Mouse (Mus musculus) stomach, embryonic 16.5 days (tissue): ENCODE measurements around the gene Ugt1a9. TPM values are rescaled to one million over a fixed set of nuclear protein-coding genes. Genes with fewer than 3 reads are reported as not detected.

Experiments
- ATAC-seq: fragments of 200-750 bp; cut with Nextera tagmentation; 2 replicates; pipeline ENCODE4 v1.8.0; 2017; ENCODE audit warnings: moderate number of reproducible peaks, moderate TSS enrichment; ENCODE audit not compliant: insufficient read depth, low FRiP score
- H3K27ac ChIP-seq: fragments of 300-500 bp; sonication (generic); 2 replicates; pipeline ENCODE4 v1.5.1; 2014; ENCODE audit warnings: low read length
- H3K27me3 ChIP-seq: fragments of 300-500 bp; sonication (generic); 2 replicates; pipeline ENCODE4 v1.6.1; 2014; ENCODE audit warnings: low read length, control low read depth, mixed read lengths; ENCODE audit not compliant: control insufficient read depth, insufficient read depth
- H3K36me3 ChIP-seq: fragments of 300-500 bp; sonication (generic); 2 replicates; pipeline ENCODE4 v1.6.1; 2014; ENCODE audit warnings: low read length; ENCODE audit not compliant: control insufficient read depth, insufficient read depth
- H3K4me1 ChIP-seq: fragments of 300-500 bp; sonication (generic); 2 replicates; pipeline ENCODE4 v1.6.1; 2014; ENCODE audit warnings: low read length, control low read depth, mixed read lengths; ENCODE audit not compliant: control insufficient read depth, insufficient read depth
- H3K4me2 ChIP-seq: fragments of 300-500 bp; sonication (generic); 2 replicates; pipeline ENCODE4 v1.6.1; 2014; ENCODE audit warnings: low read depth, low read length, mixed read lengths
- H3K4me3 ChIP-seq: fragments of 300-500 bp; sonication (generic); replicated peaks from 2 replicates; pipeline ENCODE4 v1.5.1; 2014; ENCODE audit warnings: mild to moderate bottlenecking, low read length
- H3K9ac ChIP-seq: fragments of 300-500 bp; sonication (generic); 2 replicates; pipeline ENCODE4 v1.6.1; 2014; ENCODE audit warnings: low read length
- H3K9me3 ChIP-seq: fragments of 300-500 bp; sonication (generic); replicated peaks from 2 replicates; pipeline ENCODE4 v1.6.1; 2016; ENCODE audit warnings: low read length, control low read depth; ENCODE audit not compliant: control insufficient read depth
- WGBS: fragments of 180-500 bp; shearing (Covaris S2); extraction: QIAGEN DNeasy Blood & Tissue Kit; methylation state at CpG from one replicate; pipeline ENCODE4 v1.1.7; 2014; 5-methylcytosine and 5-hydroxymethylcytosine counted together
- polyA plus RNA-seq: library from polyadenylated mRNA; unstranded; fragments of >200 nt; fragmentation: Nextera tagmentation; extraction: Ambion mirVana; gene quantifications from 2 replicates; pipeline ENCODE4 v1.2.1, GENCODE M21; 2015

The Ugt1a9 gene
- polyA plus RNA-seq, 1 experiment from 2014 or later, result 2.9 TPM

DNA sequence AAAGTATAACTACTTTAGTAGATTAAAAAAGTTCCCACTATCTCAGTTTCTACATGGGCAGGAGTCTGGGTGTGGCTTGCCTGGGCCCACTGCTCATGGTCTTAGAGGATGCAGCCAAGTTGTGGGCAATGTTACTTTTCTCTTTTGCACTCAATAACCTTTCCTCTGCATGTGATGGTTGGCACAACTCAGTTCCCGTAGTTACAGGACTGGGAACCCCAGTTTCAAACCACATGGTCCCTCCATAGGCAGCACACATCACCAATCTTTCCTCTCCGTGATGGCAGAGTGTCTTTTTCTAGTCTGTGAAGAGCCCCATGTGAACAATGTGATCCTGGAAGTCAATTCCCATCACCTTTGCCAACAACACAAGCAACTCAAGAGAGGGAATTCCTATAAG, 156.9 kb downstream of the Ugt1a9 start:
- peaks cover 61% of the 10 kb centered on the region for H3K9me3 ChIP-seq
- H3K36me3 ChIP-seq, result no peaks in the 10 kb centered on the region
- H3K4me1 ChIP-seq, result no peaks in the 10 kb centered on the region
- H3K4me3 ChIP-seq, result no peak overlapping the region
- H3K27me3 ChIP-seq, result no peaks in the 10 kb centered on the region
- WGBS, result 55% methylated on average over 2 of the region's 2 CpGs
- no peak overlapping the region for H3K4me2 ChIP-seq
- no peak for ATAC-seq
- no peak overlapping the region for H3K27ac ChIP-seq
- no peak overlapping the region for H3K9ac ChIP-seq

DNA sequence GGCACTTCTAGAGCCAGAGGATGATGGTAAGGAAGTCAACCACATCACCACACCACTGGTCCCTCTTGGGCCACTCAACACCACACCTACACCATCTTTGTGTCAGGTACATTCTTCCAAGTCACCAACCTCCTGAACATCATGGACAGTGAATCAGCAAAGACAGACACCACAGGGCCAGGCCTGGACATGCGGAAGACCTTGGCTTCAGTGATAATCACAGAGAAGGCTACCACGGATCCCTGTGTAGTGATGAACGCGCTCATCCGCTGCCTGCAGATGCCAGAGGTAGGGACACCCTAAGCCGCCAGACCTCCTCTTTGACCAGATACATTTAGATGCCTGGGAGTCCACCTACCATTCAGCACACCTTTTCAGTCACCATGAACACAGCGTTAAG, 157.5 kb downstream of the Ugt1a9 start:
- Histone ChIP-seq H3K4me2 (no peak overlapping the region), H3K4me1 (no peaks in the 10 kb centered on the region), H3K27ac (no peak overlapping the region), H3K36me3 (no peaks in the 10 kb centered on the region), H3K9me3 (peaks cover 63% of the 10 kb centered on the region), H3K9ac (no peak overlapping the region), H3K27me3 (no peaks in the 10 kb centered on the region), H3K4me3 (no peak overlapping the region)
- no peak for ATAC-seq
- WGBS, result 69% methylated on average over 7 of the region's 7 CpGs

DNA sequence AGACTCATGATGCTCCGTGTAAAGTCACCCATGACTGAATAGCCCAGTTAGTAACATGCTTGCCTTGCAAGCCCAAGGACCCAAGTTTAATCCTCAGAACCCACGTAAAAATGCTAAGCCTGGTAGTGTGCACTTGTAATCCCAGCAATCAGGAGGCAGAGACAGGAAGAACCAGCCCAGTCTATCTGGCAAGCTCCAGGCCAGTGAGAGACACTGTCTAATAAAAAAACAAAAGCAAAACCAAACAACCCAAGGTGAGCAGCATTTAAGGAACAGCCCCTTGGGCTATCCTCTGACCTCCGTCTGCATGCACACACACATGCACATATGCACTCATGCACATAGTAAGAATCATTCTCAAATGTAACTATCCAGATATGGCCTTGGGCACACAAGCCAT, 159.0 kb downstream of the Ugt1a9 start:
- Histone ChIP-seq H3K9ac (no peak overlapping the region), H3K36me3 (no peaks in the 10 kb centered on the region), H3K4me1 (no peaks in the 10 kb centered on the region), H3K4me3 (no peak overlapping the region), H3K27me3 (no peaks in the 10 kb centered on the region), H3K9me3 (peaks cover 76% of the 10 kb centered on the region), H3K4me2 (no peak overlapping the region), H3K27ac (no peak overlapping the region)
- ATAC-seq, result no peak
- 73% methylated on average over 3 of the region's 3 CpGs for WGBS

DNA sequence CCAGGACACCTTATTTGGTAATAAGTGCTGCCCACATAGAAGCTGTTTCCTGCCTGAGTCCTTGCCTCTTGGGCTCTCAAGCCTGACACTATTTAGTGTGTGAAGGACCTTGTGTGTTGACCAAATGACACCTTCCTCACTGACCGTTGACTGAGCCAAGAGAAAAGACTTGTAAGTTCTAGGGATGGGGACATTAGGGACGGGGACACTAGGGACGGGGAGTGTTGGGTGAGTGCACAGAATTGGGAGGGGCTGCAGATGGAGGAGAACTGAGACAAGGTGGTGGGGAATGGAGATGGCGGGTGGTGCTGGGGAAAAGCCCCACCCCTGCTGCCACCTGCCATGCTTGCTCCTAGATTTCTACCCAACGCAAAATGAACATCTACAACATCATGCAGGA, 159.4 kb downstream of the Ugt1a9 start:
- Histone ChIP-seq H3K9me3 (peaks cover 80% of the 10 kb centered on the region), H3K27me3 (no peaks in the 10 kb centered on the region), H3K9ac (no peak overlapping the region), H3K4me3 (no peak overlapping the region), H3K27ac (no peak overlapping the region), H3K36me3 (no peaks in the 10 kb centered on the region), H3K4me1 (no peaks in the 10 kb centered on the region), H3K4me2 (no peak overlapping the region)
- 82% methylated on average over 5 of the region's 5 CpGs for WGBS
- no peak for ATAC-seq

DNA sequence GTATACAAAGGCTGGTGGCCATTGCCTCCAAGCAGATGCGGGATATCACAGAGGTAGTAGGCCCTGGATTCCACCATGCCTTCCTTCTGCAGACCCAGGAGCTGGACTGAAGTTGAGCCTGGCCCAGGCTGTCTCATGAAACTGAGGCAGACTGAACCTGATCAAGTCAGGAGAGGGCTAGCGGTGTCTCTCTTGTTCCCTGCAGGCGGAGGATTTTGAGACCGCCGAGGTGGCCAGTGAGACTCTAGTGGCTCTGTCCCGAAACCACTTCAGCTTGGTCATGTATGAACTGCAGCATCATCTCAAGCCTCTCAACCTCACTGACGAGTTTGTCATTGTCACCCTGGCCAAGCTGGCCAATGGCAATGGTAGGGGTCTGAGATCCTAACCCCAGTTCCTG, 159.8 kb downstream of the Ugt1a9 start:
- Histone ChIP-seq H3K4me3 (no peak overlapping the region), H3K4me1 (no peaks in the 10 kb centered on the region), H3K9ac (no peak overlapping the region), H3K9me3 (peaks cover 83% of the 10 kb centered on the region), H3K36me3 (no peaks in the 10 kb centered on the region), H3K27ac (no peak overlapping the region), H3K27me3 (no peaks in the 10 kb centered on the region), H3K4me2 (no peak overlapping the region)
- WGBS, result 73% methylated on average over 7 of the region's 7 CpGs
- no peak for ATAC-seq

DNA sequence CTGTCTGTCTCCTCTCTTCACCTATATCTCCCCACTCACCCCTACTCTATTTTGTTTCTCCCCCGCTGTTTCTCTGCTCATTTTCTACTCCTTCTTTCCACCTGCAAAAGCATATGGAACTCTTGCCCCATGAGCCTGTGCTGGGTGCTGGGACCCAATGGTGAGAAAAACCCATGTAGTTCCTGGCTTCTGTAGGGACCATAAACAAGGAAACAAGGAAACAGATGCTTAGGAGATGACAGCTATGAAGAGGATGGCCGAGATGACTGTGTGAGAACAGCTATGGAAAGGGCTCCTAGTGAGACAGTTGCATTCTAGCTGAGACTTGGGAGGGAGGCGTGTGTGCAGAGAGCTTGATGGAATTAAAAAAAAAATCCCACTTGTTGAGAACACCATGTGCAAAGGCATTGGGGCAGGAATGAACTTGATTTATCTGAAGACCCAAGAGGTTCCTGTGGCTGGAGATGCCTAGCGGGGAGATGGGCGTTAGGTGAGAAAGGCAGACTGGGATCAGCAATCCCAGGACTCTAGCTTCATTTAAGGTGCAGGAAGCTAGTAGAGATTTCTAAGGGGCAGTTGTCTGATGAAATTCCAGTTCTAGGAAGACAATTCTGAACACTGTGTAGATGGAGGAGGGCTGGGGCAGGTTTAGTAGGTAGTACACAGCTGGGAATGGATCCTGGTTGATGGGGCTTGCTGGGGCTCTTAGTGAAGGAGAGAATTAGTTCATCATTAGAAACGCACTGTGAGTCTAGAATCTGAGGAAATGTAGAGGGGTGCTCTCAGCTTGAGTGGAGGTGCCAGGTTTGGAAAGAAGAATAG, 160.6 kb downstream of the Ugt1a9 start:
- Histone ChIP-seq H3K4me2 (no peak overlapping the region), H3K27ac (no peak overlapping the region), H3K4me1 (no peaks in the 10 kb centered on the region), H3K27me3 (no peaks in the 10 kb centered on the region), H3K4me3 (no peak overlapping the region), H3K9ac (no peak overlapping the region), H3K36me3 (no peaks in the 10 kb centered on the region), H3K9me3 (peaks cover 83% of the 10 kb centered on the region)
- ATAC-seq, result no peak
- 74% methylated on average over 6 of the region's 6 CpGs for WGBS

DNA sequence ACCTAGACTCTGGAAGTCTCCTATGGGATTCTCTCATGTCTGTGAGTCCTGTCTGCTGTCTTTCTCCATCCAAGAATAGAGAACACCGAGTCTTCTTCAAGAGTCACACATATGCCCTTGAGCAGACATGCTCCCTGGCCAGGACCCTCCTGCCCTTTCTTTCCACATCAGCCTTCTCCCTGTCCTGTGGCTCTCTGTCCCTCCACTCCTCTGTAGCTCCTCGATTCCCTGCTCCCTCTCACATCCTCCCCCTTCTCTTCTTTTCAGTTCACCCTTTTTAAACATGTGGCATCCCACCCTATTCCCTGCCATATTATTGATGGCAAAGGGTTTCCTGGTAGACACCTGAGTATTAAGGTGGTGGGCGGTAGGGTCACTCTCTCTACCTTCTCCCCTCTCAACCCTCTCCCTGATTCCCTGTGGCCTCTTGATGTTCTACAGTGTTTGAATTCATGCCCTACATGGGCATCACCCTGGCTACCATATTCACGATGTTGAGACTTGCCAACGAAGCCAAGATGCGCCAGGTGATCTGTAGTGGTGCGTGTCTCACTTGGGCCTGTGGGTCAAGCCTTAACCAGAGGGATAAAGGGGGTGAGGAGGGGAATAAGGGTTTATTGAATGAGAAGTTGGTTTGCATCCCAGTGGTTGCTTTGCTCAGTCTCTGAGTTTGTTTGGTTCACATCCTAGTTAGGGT, 161.4 kb downstream of the Ugt1a9 start:
- H3K4me2 ChIP-seq, result no peak overlapping the region
- no peaks in the 10 kb centered on the region for H3K36me3 ChIP-seq
- no peak for ATAC-seq
- H3K27ac ChIP-seq, result no peak overlapping the region
- peaks cover 77% of the 10 kb centered on the region for H3K9me3 ChIP-seq
- H3K4me1 ChIP-seq, result no peaks in the 10 kb centered on the region
- H3K27me3 ChIP-seq, result no peaks in the 10 kb centered on the region
- WGBS, result 68% methylated on average over 7 of the region's 7 CpGs
- no peak overlapping the region for H3K4me3 ChIP-seq
- no peak overlapping the region for H3K9ac ChIP-seq

DNA sequence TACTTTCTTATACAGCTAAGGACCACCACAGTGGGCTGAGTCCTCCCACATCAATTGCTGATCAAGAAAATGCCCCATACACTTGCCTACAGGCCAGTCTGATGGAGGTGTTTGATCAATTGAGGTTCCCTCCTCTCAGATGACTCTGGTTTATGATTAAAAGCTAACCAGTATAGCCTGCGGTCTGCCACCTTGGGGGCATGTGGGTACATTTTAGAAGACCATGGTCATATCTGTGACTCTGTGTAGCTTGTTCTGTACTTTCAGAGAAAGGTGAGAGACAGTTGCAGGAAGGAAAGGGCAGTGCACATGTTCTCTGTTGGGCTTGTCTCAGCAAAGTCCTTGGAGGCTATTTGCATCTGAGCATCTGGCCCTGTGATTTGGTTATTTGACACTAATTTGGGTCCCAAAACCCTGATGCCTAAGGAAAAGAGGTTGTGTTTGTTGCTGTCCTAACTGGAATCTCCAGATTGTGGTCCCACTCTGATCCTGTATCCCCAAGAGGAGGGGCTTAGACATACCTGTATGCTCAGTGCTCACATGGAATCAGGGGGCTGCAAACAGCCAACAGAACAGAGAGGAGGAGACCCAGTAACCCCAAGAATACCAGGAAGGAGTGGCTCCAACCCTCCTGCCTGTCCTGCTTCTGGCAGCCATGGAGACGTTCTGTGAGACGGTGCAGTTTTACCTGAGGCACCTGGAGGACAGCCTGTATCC, 162.2 kb downstream of the Ugt1a9 start:
- ATAC-seq, result no peak
- 53% methylated on average over 3 of the region's 3 CpGs for WGBS
- Histone ChIP-seq H3K9ac (no peak overlapping the region), H3K36me3 (no peaks in the 10 kb centered on the region), H3K4me3 (no peak overlapping the region), H3K4me1 (no peaks in the 10 kb centered on the region), H3K27ac (no peak overlapping the region), H3K9me3 (peaks cover 78% of the 10 kb centered on the region), H3K27me3 (no peaks in the 10 kb centered on the region), H3K4me2 (no peak overlapping the region)
